Mouse (Mus musculus) liver, embryonic 14.5 days (tissue): ENCODE data around the gene Rpl41. TPM values are rescaled to one million over a fixed set of nuclear protein-coding genes. Genes with fewer than 3 reads are reported as not detected.
A peak's percentile ranks its signal among the peaks of the same experiment; 100 is the strongest.

Experiments used
- ATAC-seq: fragments of 200-750 bp; cut with Nextera tagmentation; 2 replicates; pipeline ENCODE4 v1.8.0; 2017; ENCODE audit warnings: moderate number of reproducible peaks, mild to moderate bottlenecking, moderate library complexity; ENCODE audit not compliant: insufficient read depth
- DNase-seq, 3 experiments: peaks; one replicate each; pipeline ENCODE4 v3.0.0-alpha.2; 2012 to 2013; ENCODE audit warnings: low read depth in 3 of 3, low spot score in 3 of 3
- H3K27ac ChIP-seq: fragments of 300-500 bp; sonication (generic); 2 replicates; pipeline ENCODE4 v1.5.1; 2014; ENCODE audit warnings: moderate library complexity, mild to moderate bottlenecking, control low read depth, inconsistent platforms
- H3K27me3 ChIP-seq: fragments of 300-500 bp; sonication (generic); 2 replicates; pipeline ENCODE4 v1.6.1; 2014; ENCODE audit warnings: mild to moderate bottlenecking, low read length, moderate library complexity; ENCODE audit not compliant: control insufficient read depth, insufficient read depth
- H3K36me3 ChIP-seq: fragments of 300-500 bp; sonication (generic); replicated peaks from 2 replicates; pipeline ENCODE4 v1.6.1; 2014; ENCODE audit warnings: low read depth; ENCODE audit not compliant: control insufficient read depth, insufficient read depth
- H3K4me1 ChIP-seq, 2 experiments: fragments of 200-500 bp in 1 of 2; fragments of 300-500 bp in 1 of 2; sonication (generic) in 1 of 2; replicated peaks; 2 replicates each; pipeline ENCODE4 v1.6.1; 2012 to 2014; ENCODE audit warnings: antibody characterized with exemption in 1 of 2, inconsistent platforms in 1 of 2, low read length in 1 of 2; ENCODE audit not compliant: control insufficient read depth in 2 of 2, insufficient read depth in 2 of 2
- H3K4me2 ChIP-seq: fragments of 300-500 bp; sonication (generic); 2 replicates; pipeline ENCODE4 v1.6.1; 2014; ENCODE audit warnings: low read depth, mild to moderate bottlenecking, control low read depth, moderate library complexity
- H3K4me3 ChIP-seq, 2 experiments: fragments of 200-500 bp in 1 of 2; fragments of 300-500 bp in 1 of 2; sonication (generic) in 1 of 2; 2 replicates each; pipeline ENCODE4 v1.5.1; 2012 to 2014; ENCODE audit warnings: low read depth in 2 of 2, low read length in 2 of 2, mild to moderate bottlenecking in 2 of 2, control low read depth in 1 of 2, inconsistent platforms in 1 of 2, moderate library complexity in 1 of 2; ENCODE audit not compliant: insufficient read depth in 1 of 2
- H3K9ac ChIP-seq: fragments of 300-500 bp; sonication (generic); replicated peaks from 2 replicates; pipeline ENCODE4 v1.6.1; 2014; ENCODE audit warnings: mild to moderate bottlenecking, control low read depth, moderate library complexity
- H3K9me3 ChIP-seq: fragments of 300-500 bp; sonication (generic); 2 replicates; pipeline ENCODE4 v1.6.1; 2016; ENCODE audit warnings: low read length, mixed read lengths; ENCODE audit not compliant: control insufficient read depth
- CTCF ChIP-seq: IDR thresholded peaks from 2 replicates; pipeline ENCODE4 v1.5.1; 2016; ENCODE audit warnings: antibody characterized with exemption, low read depth, control low read depth
- EP300 ChIP-seq: IDR thresholded peaks from 2 replicates; pipeline ENCODE4 v1.6.1; 2016; ENCODE audit warnings: antibody characterized with exemption, low read depth
- WGBS: fragments of 180-500 bp; shearing (Covaris S2); extraction: QIAGEN DNeasy Blood & Tissue Kit; methylation state at CpG from one replicate; pipeline ENCODE4 v1.1.7; 2014; ENCODE audit not compliant: insufficient replicate concordance; 5-methylcytosine and 5-hydroxymethylcytosine counted together
- polyA plus RNA-seq, 2 experiments: library from polyadenylated mRNA; depleted of rRNA in 1 of 2; stranded (reverse) in 1 of 2; unstranded in 1 of 2; fragments of >200 nt; fragmentation: Nextera tagmentation in 1 of 2; extraction: Ambion mirVana in 1 of 2; gene quantifications; 2 replicates each; pipeline versions ENCODE4 v1.2.1 to v1.2.3; 2012 to 2014

Gene Rpl41
- polyA plus RNA-seq, 2 experiments: 2,546 to 3,454 TPM

- peaks cover 0 to 11% of the 10 kb centered on the region in 2 experiments; a peak in 3 of 4 replicates for H3K4me1 ChIP-seq
- peak within 1 kb of the TSS; percentile 96 for H3K4me2 ChIP-seq
- DNase-seq: peak; percentile 98 to 99 (median 98)
- H3K27ac ChIP-seq: peak within 1 kb of the TSS; percentile 92
- peak within 1 kb of the TSS; percentile 74 to 86 for H3K4me3 ChIP-seq
- no peaks in the 10 kb centered on the region for H3K9me3 ChIP-seq
- H3K9ac ChIP-seq: peak within 1 kb of the TSS; percentile 95
- peaks cover 22% of the 10 kb centered on the region for H3K36me3 ChIP-seq
- WGBS: under 1% methylated on average over 50 of the region's 50 CpGs
- 0 out of 2 replicates have a peak, but pooled peaks have one; percentile 28 for TF ChIP-seq EP300
- TF ChIP-seq CTCF: peak; percentile 81
- no peaks in the 10 kb centered on the region for H3K27me3 ChIP-seq
- ATAC-seq: peak; percentile 85
Observed at GRCm38 (mm10) chr10:128547361-128548032, 1.6 kb downstream of the Rpl41 start, which contains the start of gene Zc3h10. TSS of gene Zc3h10 (minus strand) at chr10:128547774.

- no peak for TF ChIP-seq EP300
- no peak for TF ChIP-seq CTCF
- no peaks in the 10 kb centered on the region for H3K9me3 ChIP-seq
- H3K27ac ChIP-seq: peak overlapping the region; percentile 80
- peaks cover 22% of the 10 kb centered on the region for H3K36me3 ChIP-seq
- DNase-seq (no peak), ATAC-seq (no peak)
- peak overlapping the region; percentile 96 for H3K4me2 ChIP-seq
- H3K4me3 ChIP-seq: peak overlapping the region; percentile 74 to 86
- WGBS: 11% methylated on average over 7 of the region's 7 CpGs
- peaks cover 0 to 11% of the 10 kb centered on the region in 2 experiments; a peak in 3 of 4 replicates for H3K4me1 ChIP-seq
- H3K27me3 ChIP-seq: no peaks in the 10 kb centered on the region
- H3K9ac ChIP-seq: peak overlapping the region; percentile 84
Observed at GRCm38 (mm10) chr10:128546787-128547186, 2.3 kb downstream of the Rpl41 start.

- 8% methylated on average over 4 of the region's 4 CpGs for WGBS
- peaks cover 22% of the 10 kb centered on the region for H3K36me3 ChIP-seq
- H3K27ac ChIP-seq: peak overlapping the region; percentile 80
- no peak for ATAC-seq
- no peaks in the 10 kb centered on the region for H3K9me3 ChIP-seq
- H3K4me3 ChIP-seq: peak overlapping the region; percentile 74 to 86
- TF ChIP-seq CTCF (peak; percentile 81), EP300 (no peak)
- H3K4me1 ChIP-seq: peaks cover 0 to 11% of the 10 kb centered on the region in 2 experiments; a peak in 3 of 4 replicates
- DNase-seq: peak in 2 of 3 experiments; percentile 60 to 64
- H3K4me2 ChIP-seq: peak overlapping the region; percentile 96
- H3K27me3 ChIP-seq: no peaks in the 10 kb centered on the region
- peak overlapping the region; percentile 84 for H3K9ac ChIP-seq
Observed at GRCm38 (mm10) chr10:128546361-128546760, 2.7 kb downstream of the Rpl41 start.

- no peaks in the 10 kb centered on the region for H3K9me3 ChIP-seq
- WGBS: 83% methylated on average over 3 of the region's 3 CpGs
- DNase-seq: no peak
Observed at GRCm38 (mm10) chr10:128545570-128545898, 3.6 kb downstream of the Rpl41 start.

GRCm38 (mm10) chr10:128544674-128545569 is 4.2 kb downstream of the Rpl41 start:
- Histone ChIP-seq H3K27ac (no peak overlapping the region), H3K9me3 (no peaks in the 10 kb centered on the region), H3K36me3 (peaks cover 22% of the 10 kb centered on the region), H3K9ac (no peak overlapping the region), H3K4me1 (peaks cover 0 to 10% of the 10 kb centered on the region in 2 experiments; a peak in 3 of 4 replicates), H3K4me2 (no peak overlapping the region), H3K4me3 (no peak overlapping the region), H3K27me3 (no peaks in the 10 kb centered on the region)
- ATAC-seq (no peak), DNase-seq (no peak)
- WGBS: 84% methylated on average over 37 of the region's 37 CpGs
- TF ChIP-seq EP300: no peak

More at GRCm38 (mm10) chr10:128545570-128545898, 3.6 kb downstream of the Rpl41 start:
- Histone ChIP-seq H3K4me2 (no peak overlapping the region), H3K4me1 (peaks cover 0 to 11% of the 10 kb centered on the region in 2 experiments; a peak in 3 of 4 replicates), H3K27me3 (no peaks in the 10 kb centered on the region), H3K36me3 (peaks cover 22% of the 10 kb centered on the region), H3K9ac (no peak overlapping the region; the same call in 1 of the 2 replicates), H3K27ac (no peak overlapping the region), H3K4me3 (no peak overlapping the region)
- ATAC-seq: no peak
- no peak for TF ChIP-seq EP300
- TF ChIP-seq CTCF: no peak
